Mouse (Mus musculus) lung, embryonic 15.5 days (tissue): ENCODE results near the gene Agr2. TPM values are rescaled to one million over a fixed set of nuclear protein-coding genes. Genes with fewer than 3 reads are reported as not detected.
A peak's percentile ranks its signal among the peaks of the same experiment; 100 is the strongest.

ENCODE experiments used
- ATAC-seq: fragments of 200-750 bp; cut with Nextera tagmentation; 2 replicates; pipeline ENCODE4 v1.8.0; 2017; ENCODE audit warnings: moderate number of reproducible peaks, borderline replicate concordance; ENCODE audit not compliant: low FRiP score, low TSS enrichment; ENCODE audit errors: extremely low read depth
- H3K27ac ChIP-seq: fragments of 300-500 bp; sonication (generic); 2 replicates; pipeline ENCODE4 v1.5.1; 2015; ENCODE audit warnings: moderate library complexity, mild to moderate bottlenecking, inconsistent platforms
- H3K27me3 ChIP-seq: fragments of 300-500 bp; sonication (generic); 2 replicates; pipeline ENCODE4 v1.6.1; 2015; ENCODE audit warnings: inconsistent platforms
- H3K36me3 ChIP-seq: fragments of 300-500 bp; sonication (generic); 2 replicates; pipeline ENCODE4 v1.6.1; 2015; ENCODE audit warnings: inconsistent platforms
- H3K4me1 ChIP-seq: fragments of 300-500 bp; sonication (generic); 2 replicates; pipeline ENCODE4 v1.6.1; 2015; ENCODE audit warnings: inconsistent platforms
- H3K4me2 ChIP-seq: fragments of 300-500 bp; sonication (generic); 2 replicates; pipeline ENCODE4 v1.6.1; 2015; ENCODE audit warnings: inconsistent platforms, mild to moderate bottlenecking, moderate library complexity
- H3K4me3 ChIP-seq: fragments of 300-500 bp; sonication (generic); 2 replicates; pipeline ENCODE4 v1.5.1; 2015; ENCODE audit warnings: mild to moderate bottlenecking, inconsistent platforms
- H3K9ac ChIP-seq: fragments of 300-500 bp; sonication (generic); 2 replicates; pipeline ENCODE4 v1.6.1; 2015; ENCODE audit warnings: inconsistent platforms
- H3K9me3 ChIP-seq: fragments of 300-500 bp; sonication (generic); 2 replicates; pipeline ENCODE4 v1.6.1; 2016; ENCODE audit warnings: inconsistent platforms
- WGBS: fragments of 180-500 bp; shearing (Covaris S2); methylation state at CpG from one replicate; pipeline ENCODE4 v1.1.7; 2015; 5-methylcytosine and 5-hydroxymethylcytosine counted together
- polyA plus RNA-seq: library from polyadenylated mRNA; unstranded; fragments of >200 nt; fragmentation: Nextera tagmentation; extraction: Ambion mirVana; gene quantifications from 2 replicates; pipeline ENCODE4 v1.2.1, GENCODE M21; 2015

The Agr2 gene
- polyA plus RNA-seq = 2.6 and 3.2 TPM in 2 replicates

- WGBS = 52% methylated on average over 9 of the region's 9 CpGs
- no peaks in the 10 kb centered on the region for H3K27me3 ChIP-seq
- no peaks in the 10 kb centered on the region for H3K4me1 ChIP-seq
- no peaks in the 10 kb centered on the region for H3K36me3 ChIP-seq
- H3K4me2 ChIP-seq = no peak within 1 kb of the TSS
- no peak within 1 kb of the TSS for H3K4me3 ChIP-seq
- no peaks in the 10 kb centered on the region for H3K9me3 ChIP-seq
- H3K9ac ChIP-seq = no peak within 1 kb of the TSS
- no peak for ATAC-seq
- H3K27ac ChIP-seq = no peak within 1 kb of the TSS
These were observed at the start of gene Agr2 for GRCm38 (mm10) chr12:35992711-35993110. Gene Agr2, plus strand, starts transcription at chr12:35992907.

- 67% methylated on average over 1 of the region's 1 CpGs for WGBS
- Histone ChIP-seq H3K4me1 (no peaks in the 10 kb centered on the region), H3K27ac (no peak overlapping the region), H3K4me2 (no peak overlapping the region), H3K9me3 (no peaks in the 10 kb centered on the region), H3K27me3 (no peaks in the 10 kb centered on the region), H3K36me3 (no peaks in the 10 kb centered on the region), H3K4me3 (no peak overlapping the region), H3K9ac (no peak overlapping the region)
- ATAC-seq = no peak
These were observed 41.0 kb upstream of the Agr2 start for GRCm38 (mm10) chr12:35951757-35952156.

GRCm38 (mm10) chr12:35957235-35957634 is 35.5 kb upstream of the Agr2 start:
- H3K4me2 ChIP-seq = no peak overlapping the region
- H3K9ac ChIP-seq = no peak overlapping the region
- no peak for ATAC-seq
- no peak overlapping the region for H3K4me3 ChIP-seq
- H3K27me3 ChIP-seq = no peaks in the 10 kb centered on the region
- H3K36me3 ChIP-seq = no peaks in the 10 kb centered on the region
- H3K9me3 ChIP-seq = no peaks in the 10 kb centered on the region
- H3K4me1 ChIP-seq = no peaks in the 10 kb centered on the region
- WGBS = 73% methylated on average over 2 of the region's 2 CpGs
- no peak overlapping the region for H3K27ac ChIP-seq

GRCm38 (mm10) chr12:35966098-35966767 is 26.5 kb upstream of the Agr2 start:
- H3K36me3 ChIP-seq = no peaks in the 10 kb centered on the region
- H3K4me3 ChIP-seq = no peak overlapping the region
- no peak for ATAC-seq
- no peak overlapping the region for H3K4me2 ChIP-seq
- no peaks in the 10 kb centered on the region for H3K9me3 ChIP-seq
- no peaks in the 10 kb centered on the region for H3K4me1 ChIP-seq
- no peaks in the 10 kb centered on the region for H3K27me3 ChIP-seq
- H3K9ac ChIP-seq = no peak overlapping the region
- no peak overlapping the region for H3K27ac ChIP-seq
- WGBS = 38% methylated on average over 7 of the region's 7 CpGs

- Histone ChIP-seq H3K27ac (no peak overlapping the region), H3K9me3 (no peaks in the 10 kb centered on the region), H3K27me3 (no peaks in the 10 kb centered on the region), H3K4me2 (no peak overlapping the region), H3K4me3 (no peak overlapping the region), H3K9ac (no peak overlapping the region), H3K36me3 (no peaks in the 10 kb centered on the region), H3K4me1 (no peaks in the 10 kb centered on the region)
- 51% methylated on average over 7 of the region's 7 CpGs for WGBS
- no peak for ATAC-seq
These were observed 26.0 kb upstream of the Agr2 start for GRCm38 (mm10) chr12:35966768-35967141.

GRCm38 (mm10) chr12:35975898-35976297 is 16.8 kb upstream of the Agr2 start:
- 86% methylated on average over 3 of the region's 3 CpGs for WGBS
- no peak overlapping the region for H3K4me2 ChIP-seq
- ATAC-seq = no peak

GRCm38 (mm10) chr12:35977633-35978246 is 15.0 kb upstream of the Agr2 start:
- H3K4me1 ChIP-seq = peaks cover 7% of the 10 kb centered on the region
- H3K27ac ChIP-seq = no peak overlapping the region
- H3K9me3 ChIP-seq = no peaks in the 10 kb centered on the region
- H3K36me3 ChIP-seq = no peaks in the 10 kb centered on the region
- no peak overlapping the region for H3K4me3 ChIP-seq
- ATAC-seq = no peak
- 43% methylated on average over 6 of the region's 6 CpGs for WGBS
- H3K9ac ChIP-seq = no peak overlapping the region
- no peaks in the 10 kb centered on the region for H3K27me3 ChIP-seq
- no peak overlapping the region for H3K4me2 ChIP-seq

More at GRCm38 (mm10) chr12:35975898-35976297, 16.8 kb upstream of the Agr2 start:
- no peaks in the 10 kb centered on the region for H3K9me3 ChIP-seq
- H3K9ac ChIP-seq = no peak overlapping the region
- no peaks in the 10 kb centered on the region for H3K36me3 ChIP-seq
- H3K4me1 ChIP-seq = no peaks in the 10 kb centered on the region; the same call in 1 of the 2 replicates
- H3K27me3 ChIP-seq = no peaks in the 10 kb centered on the region
- H3K27ac ChIP-seq = no peak overlapping the region
- no peak overlapping the region for H3K4me3 ChIP-seq

GRCm38 (mm10) chr12:35979625-35980024 is 13.1 kb upstream of the Agr2 start:
- no peak for ATAC-seq
- no peak overlapping the region for H3K4me2 ChIP-seq
- no peak overlapping the region for H3K27ac ChIP-seq
- no peaks in the 10 kb centered on the region for H3K9me3 ChIP-seq
- H3K27me3 ChIP-seq = no peaks in the 10 kb centered on the region
- H3K36me3 ChIP-seq = no peaks in the 10 kb centered on the region
- H3K4me3 ChIP-seq = no peak overlapping the region
- peaks cover 7% of the 10 kb centered on the region for H3K4me1 ChIP-seq
- H3K9ac ChIP-seq = no peak overlapping the region
- WGBS = 56% methylated on average over 5 of the region's 5 CpGs

GRCm38 (mm10) chr12:35981732-35982360 is 10.9 kb upstream of the Agr2 start:
- Histone ChIP-seq H3K4me2 (no peak overlapping the region), H3K4me1 (peaks cover 7% of the 10 kb centered on the region), H3K36me3 (no peaks in the 10 kb centered on the region), H3K9ac (no peak overlapping the region), H3K27ac (no peak overlapping the region), H3K4me3 (no peak overlapping the region), H3K9me3 (no peaks in the 10 kb centered on the region), H3K27me3 (no peaks in the 10 kb centered on the region)
- peak; percentile 88 for ATAC-seq
- 22% methylated on average over 6 of the region's 6 CpGs for WGBS

- 88% methylated on average over 9 of the region's 9 CpGs for WGBS
- Histone ChIP-seq H3K27ac (no peak overlapping the region), H3K4me1 (peaks cover 7% of the 10 kb centered on the region), H3K9me3 (no peaks in the 10 kb centered on the region), H3K4me3 (no peak overlapping the region), H3K4me2 (no peak overlapping the region), H3K27me3 (no peaks in the 10 kb centered on the region), H3K36me3 (no peaks in the 10 kb centered on the region), H3K9ac (no peak overlapping the region)
- no peak for ATAC-seq
These were observed 9.2 kb upstream of the Agr2 start for GRCm38 (mm10) chr12:35983472-35983871.

GRCm38 (mm10) chr12:35984743-35985142 is 8.0 kb upstream of the Agr2 start:
- no peaks in the 10 kb centered on the region for H3K9me3 ChIP-seq
- H3K27ac ChIP-seq = no peak overlapping the region
- no peaks in the 10 kb centered on the region for H3K27me3 ChIP-seq
- H3K36me3 ChIP-seq = no peaks in the 10 kb centered on the region
- H3K4me3 ChIP-seq = no peak overlapping the region
- H3K4me1 ChIP-seq = peaks cover 7% of the 10 kb centered on the region
- H3K9ac ChIP-seq = no peak overlapping the region
- no peak overlapping the region for H3K4me2 ChIP-seq
- no peak for ATAC-seq
- WGBS = 81% methylated on average over 5 of the region's 5 CpGs

- Histone ChIP-seq H3K9me3 (no peaks in the 10 kb centered on the region), H3K27ac (no peak overlapping the region), H3K4me1 (no peaks in the 10 kb centered on the region), H3K9ac (no peak overlapping the region), H3K36me3 (no peaks in the 10 kb centered on the region), H3K4me3 (no peak overlapping the region), H3K27me3 (no peaks in the 10 kb centered on the region), H3K4me2 (no peak overlapping the region)
- 52% methylated on average over 3 of the region's 3 CpGs for WGBS
- no peak for ATAC-seq
These were observed 876 bp downstream of the Agr2 start for GRCm38 (mm10) chr12:35993583-35993982.
